Mouse (Mus musculus) heart, adult 8-10 months (tissue): Measurements from ENCODE around the gene Gm20388. TPM values are rescaled to one million over a fixed set of nuclear protein-coding genes. Genes with fewer than 3 reads are reported as not detected.
"Not testable (repeated sequence)": the region's sequence is repeated elsewhere in the genome, so short reads cannot be mapped to it uniquely, and the experiment has no call there.

Experiments
- DNase-seq: peaks from one replicate; pipeline ENCODE4 v3.0.0; 2022; ENCODE audit warnings: low spot score
- total RNA-seq, 4 experiments: library from RNA; stranded (reverse); gene quantifications; 2 replicates each; pipeline ENCODE4 v1.2.4; 2022

The Gm20388 gene
- total RNA-seq, 4 experiments from 2014 or later: 4.2 to 6.7 TPM; not detected in 2

DNA sequence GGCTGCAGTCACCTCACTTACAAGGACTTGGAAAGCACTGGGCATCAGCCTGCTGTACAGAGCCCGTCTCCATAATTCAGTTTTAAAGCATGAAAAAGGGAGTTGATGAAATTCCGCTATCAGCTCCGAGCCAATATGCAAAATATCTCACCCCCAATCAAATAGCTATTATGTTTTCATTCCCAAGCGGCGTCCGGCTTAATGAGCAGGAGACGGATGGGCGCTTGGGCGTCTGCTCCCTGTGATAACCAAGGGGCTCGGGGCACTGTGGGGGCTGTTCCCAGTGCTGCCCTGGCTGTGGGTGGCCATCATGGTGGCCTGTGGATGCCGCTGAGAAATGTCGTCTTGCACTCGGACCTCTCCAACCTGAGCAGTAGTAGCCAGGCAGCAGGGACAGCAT lies 2390.4 kb downstream of the Gm20388 start:
- no peak for DNase-seq

DNA sequence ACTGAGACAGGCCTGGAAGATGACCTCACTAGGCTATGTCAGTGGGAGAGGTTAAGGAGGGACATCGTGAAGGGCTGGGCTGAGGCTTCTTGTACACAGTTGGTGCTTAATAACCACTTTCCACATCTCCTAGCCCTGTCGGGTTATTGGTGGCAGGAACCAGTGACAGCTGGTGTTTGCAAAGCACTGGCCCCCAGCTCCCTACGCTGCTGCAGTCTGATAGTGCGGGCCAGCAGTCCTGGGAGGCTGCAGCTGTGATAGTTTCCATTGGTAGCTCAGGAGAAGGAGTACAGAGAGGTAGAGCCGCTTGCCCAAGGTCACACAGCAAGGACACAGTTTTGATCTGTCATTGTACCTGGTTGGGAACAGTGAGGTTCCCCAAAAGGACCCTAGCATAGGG lies 2391.2 kb downstream of the Gm20388 start:
- no peak for DNase-seq

GRCm38 (mm10) chr8:122303451-122303850 lies 2392.8 kb downstream of the Gm20388 start:
- DNase-seq: no peak

DNA sequence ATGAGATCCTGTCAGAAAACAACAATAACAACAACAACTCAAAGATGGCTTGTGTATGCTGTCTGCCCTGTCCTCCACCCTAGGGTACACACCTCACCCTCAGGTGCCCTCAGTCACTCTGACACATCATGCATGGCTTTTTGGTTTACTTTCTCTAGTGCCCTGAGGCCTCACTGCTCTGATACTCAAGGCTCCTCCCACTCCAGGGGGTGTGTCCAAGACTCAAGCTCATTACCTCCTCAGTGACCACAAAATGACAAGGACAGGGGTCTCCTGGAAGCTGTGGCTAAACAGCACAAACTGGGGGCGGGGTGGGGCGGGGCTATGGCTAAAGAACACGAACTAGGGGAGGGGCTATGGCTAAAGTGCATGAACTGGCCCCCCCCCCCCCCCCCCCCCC lies 2393.4 kb downstream of the Gm20388 start:
- DNase-seq: no peak

DNA sequence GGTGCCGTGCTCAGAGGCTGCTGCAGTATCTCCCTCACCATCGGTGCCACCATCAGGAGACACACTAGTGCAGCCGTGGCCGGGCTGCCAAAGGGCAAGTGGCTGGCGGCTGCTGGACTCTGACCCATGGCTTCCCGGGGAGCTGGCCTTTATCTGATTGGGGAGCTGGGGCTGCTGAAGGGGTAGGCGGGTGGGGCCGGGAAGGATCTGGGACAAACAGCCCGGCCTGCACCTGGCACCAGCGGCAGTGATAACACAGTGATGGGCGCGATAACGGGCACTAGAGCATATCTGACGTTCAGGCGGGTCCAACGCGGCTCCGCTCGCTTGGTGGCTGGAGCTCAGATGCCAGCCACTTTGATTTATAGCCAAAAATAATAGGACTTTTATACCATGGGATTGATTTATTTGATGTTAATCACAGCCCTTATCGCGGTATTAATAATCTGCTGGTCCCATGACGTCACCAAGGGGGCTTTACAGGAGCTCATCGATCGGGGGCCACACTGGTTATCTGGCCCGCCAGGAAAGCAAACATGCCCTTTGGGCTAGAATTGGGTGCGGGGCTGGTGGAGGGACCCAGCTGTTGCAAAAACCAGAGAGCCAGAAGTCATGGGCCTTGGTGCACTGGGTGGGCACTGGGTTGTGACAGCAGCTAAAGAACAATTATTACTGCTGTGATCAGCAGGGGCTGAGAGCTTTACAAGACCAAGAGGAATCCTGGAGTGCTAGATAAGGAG lies 2396.2 kb downstream of the Gm20388 start:
- DNase-seq: no peak

DNA sequence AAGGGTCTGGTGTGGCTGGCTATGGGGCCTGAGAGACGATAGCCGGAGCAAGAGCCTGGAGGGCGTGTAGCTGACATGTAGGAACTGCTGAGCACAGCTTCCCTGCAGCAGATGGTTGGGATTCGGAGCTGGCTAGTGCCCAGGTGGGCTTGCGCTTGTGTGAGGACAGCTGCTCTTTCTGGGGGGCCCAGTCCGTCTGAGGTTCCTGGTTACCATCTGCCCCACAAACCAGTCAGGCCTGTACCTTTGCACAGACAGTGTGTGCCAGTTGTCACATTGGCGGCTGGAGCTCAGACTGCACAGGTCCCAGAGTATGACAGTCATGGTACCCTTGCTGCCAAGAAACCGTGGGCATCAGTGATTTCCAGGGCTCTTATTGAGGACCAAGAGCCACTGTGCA lies 2397.2 kb downstream of the Gm20388 start:
- DNase-seq: no peak

GRCm38 (mm10) chr8:122309272-122309671 lies 2398.6 kb downstream of the Gm20388 start:
- DNase-seq: no peak

GRCm38 (mm10) chr8:122311115-122311514 lies 2400.5 kb downstream of the Gm20388 start:
- DNase-seq: no peak

DNA sequence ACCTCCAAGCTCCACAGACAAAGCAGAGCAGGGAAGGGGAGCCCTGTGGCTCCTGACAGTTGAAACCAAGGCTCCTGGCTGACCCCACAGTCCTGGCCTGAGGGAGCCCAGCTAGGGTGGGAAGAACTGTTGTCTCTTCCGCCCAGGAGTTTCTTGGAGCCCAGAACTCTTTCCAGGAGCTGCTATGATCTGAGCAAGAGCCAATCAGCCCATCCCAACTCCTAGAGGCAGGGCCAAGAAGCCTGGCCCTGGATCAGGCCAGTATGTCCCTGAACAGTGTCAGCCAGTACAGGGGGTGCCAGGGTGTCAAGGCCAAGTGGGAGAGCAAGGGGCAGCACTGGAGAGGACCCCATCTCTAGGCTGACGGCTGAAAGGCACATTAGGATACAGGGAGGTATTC lies 2401.9 kb downstream of the Gm20388 start:
- DNase-seq: no peak

GRCm38 (mm10) chr8:122313310-122313709 lies 2402.7 kb downstream of the Gm20388 start:
- DNase-seq: no peak

GRCm38 (mm10) chr8:122314899-122315496 lies 2404.4 kb downstream of the Gm20388 start:
- peak; percentile 40 for DNase-seq

GRCm38 (mm10) chr8:122316402-122316801 lies 2405.8 kb downstream of the Gm20388 start:
- no peak for DNase-seq

DNA sequence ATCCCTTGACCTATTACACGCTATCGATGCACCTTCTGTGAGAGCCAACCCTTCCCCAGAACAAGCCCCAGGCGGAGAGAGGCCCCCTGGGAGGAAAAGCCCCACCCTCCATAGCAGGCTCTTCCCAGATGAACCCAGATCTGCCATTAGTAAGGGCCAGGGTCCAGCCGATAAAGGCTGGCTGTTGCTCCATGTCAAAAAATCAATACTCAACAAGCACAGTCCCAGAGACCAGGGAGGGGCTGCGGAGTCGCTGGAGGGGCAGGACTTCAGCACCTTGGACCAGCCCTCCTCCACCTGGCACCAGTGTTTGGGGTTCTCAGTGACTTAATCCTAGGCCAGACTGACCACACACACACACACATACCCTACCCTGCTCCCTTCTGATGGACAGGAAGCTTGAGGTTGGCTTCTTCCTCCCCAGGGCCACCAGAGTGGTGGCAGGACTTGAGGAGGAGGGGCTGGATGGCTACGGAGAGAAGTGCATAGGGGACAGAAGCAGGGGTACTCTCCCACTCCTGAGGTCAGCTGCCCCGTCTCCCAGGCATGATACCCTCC lies 2407.4 kb downstream of the Gm20388 start:
- DNase-seq: no peak

- no peak for DNase-seq
Observed at GRCm38 (mm10) chr8:122319045-122319707, 2408.5 kb downstream of the Gm20388 start.

DNA sequence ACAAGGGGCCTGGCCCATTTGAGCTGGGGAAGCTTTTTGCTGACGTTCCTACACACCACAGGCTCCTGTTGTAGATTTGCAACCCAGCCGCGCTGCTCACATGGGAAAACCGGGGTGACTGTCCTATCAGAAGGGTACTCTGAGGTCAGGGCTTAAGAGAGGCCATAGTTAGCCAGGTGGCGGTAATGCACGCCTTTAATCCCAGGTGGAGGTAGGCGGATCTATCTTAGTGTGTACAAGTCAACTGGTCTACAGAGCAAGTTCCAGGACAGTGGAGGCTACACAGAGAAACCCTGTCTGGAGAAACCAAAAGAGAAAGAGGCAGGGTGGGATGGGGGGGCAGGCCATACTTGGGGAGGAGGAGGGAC lies 2409.1 kb downstream of the Gm20388 start:
- DNase-seq: no peak

GRCm38 (mm10) chr8:122320541-122320940 lies 2409.9 kb downstream of the Gm20388 start:
- no peak for DNase-seq

DNA sequence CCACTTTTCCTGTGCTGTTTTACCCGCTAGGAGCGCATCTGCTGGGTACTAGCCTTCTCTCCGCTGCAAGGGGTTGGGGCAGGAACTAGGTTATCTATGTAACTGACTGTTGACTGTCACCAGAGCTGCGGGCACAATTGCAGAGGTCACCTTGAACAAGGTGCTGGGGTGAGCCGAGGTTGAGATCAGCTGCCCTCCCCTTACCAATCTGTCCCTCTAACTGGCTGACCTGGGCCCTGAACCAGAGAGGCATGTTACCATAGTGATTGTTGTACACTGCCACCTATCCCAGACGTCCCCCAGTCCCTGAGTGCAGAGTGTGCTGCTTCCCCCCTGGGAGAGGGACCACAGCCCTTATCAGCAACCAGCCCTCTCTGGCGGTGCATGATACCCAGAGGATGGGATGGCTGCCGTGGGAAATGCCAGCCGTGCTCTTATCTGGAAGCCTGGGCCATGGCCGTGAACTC lies 2410.8 kb downstream of the Gm20388 start:
- no peak for DNase-seq

DNA sequence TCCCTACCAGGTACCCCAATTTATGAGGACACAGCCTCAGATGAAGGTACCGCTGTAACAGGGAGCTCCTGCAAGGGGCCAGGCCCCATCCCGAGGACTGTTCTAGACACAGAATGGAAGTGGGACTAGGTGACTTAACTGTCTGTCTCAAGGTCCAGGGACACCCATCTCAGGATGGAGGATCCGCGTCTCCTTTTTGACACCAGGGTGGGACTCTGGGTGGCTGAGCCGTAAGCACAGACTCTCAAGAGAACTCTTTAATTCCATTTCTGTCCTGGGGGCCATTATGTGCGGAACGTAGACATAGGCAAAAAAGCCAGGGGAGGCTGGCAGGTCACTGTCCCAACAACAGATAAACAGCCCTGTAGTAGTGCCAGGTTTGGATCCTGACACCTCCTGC lies 2411.5 kb downstream of the Gm20388 start:
- DNase-seq: no peak

- no peak for DNase-seq
Observed at GRCm38 (mm10) chr8:122322792-122323191, 2412.2 kb downstream of the Gm20388 start.

- DNase-seq: not testable (repeated sequence)
Observed at GRCm38 (mm10) chr8:122323951-122324402, 2413.3 kb downstream of the Gm20388 start.

- no peak for DNase-seq
Observed at GRCm38 (mm10) chr8:122325196-122325595, 2414.6 kb downstream of the Gm20388 start.

DNA sequence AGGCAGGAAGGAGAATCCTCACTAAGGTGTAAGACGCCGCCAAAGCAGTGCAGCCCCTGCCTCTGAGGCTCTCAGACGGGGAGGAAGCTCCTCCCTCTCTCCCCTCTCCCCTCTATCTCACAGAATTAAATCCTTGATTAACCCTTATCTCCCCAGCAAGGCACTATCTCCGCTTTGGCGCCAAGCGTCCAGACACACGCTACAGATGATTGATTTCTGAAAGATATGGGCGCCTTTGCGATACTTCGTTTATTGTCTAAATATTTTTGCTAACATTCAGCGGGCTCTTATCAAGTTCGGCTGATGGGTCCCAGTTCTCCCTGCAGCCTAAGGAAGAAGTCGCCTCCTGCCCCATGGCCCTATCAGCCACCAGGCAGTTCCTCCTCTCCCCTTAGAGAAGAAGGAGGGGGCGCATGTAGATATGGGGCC lies 2415.5 kb downstream of the Gm20388 start:
- no peak for DNase-seq
